Mouse (Mus musculus): Measurements from ENCODE around the gene Vwf. TPM values are rescaled to one million over a fixed set of nuclear protein-coding genes. Genes with fewer than 3 reads are reported as not detected.
A peak's percentile ranks its signal among the peaks of the same experiment; 100 is the strongest.

The Vwf gene
- polyA plus RNA-seq, 2 experiments from 2014 or later = 0.20 TPM; not detected in 1

- ATAC-seq = no peak
These were observed 1.8 kb downstream of the Vwf start for GRCm38 (mm10) chr6:125548406-125548805.

GRCm38 (mm10) chr6:125550172-125550571, 3.6 kb downstream of the Vwf start:
- no peak for ATAC-seq

- no peak for ATAC-seq
These were observed 6.2 kb downstream of the Vwf start for GRCm38 (mm10) chr6:125552760-125553159.

GRCm38 (mm10) chr6:125553551-125553950, 7.0 kb downstream of the Vwf start:
- no peak for ATAC-seq

- ATAC-seq = no peak
These were observed 12.3 kb downstream of the Vwf start for GRCm38 (mm10) chr6:125558831-125559230.

- no peak for ATAC-seq
These were observed 14.5 kb downstream of the Vwf start for GRCm38 (mm10) chr6:125561031-125561430.

- ATAC-seq = no peak
These were observed 14.9 kb downstream of the Vwf start for GRCm38 (mm10) chr6:125561521-125561920.

GRCm38 (mm10) chr6:125564812-125565281, 18.3 kb downstream of the Vwf start:
- no peak for ATAC-seq

- ATAC-seq = no peak
These were observed 18.8 kb downstream of the Vwf start for GRCm38 (mm10) chr6:125565326-125565725.

GRCm38 (mm10) chr6:125566656-125567055, 20.1 kb downstream of the Vwf start:
- no peak for ATAC-seq

- ATAC-seq = no peak
These were observed 21.8 kb downstream of the Vwf start for GRCm38 (mm10) chr6:125568381-125568780.

- peak; percentile 50 for ATAC-seq
These were observed 26.0 kb downstream of the Vwf start for GRCm38 (mm10) chr6:125572291-125573188.

- peak; percentile 100 for ATAC-seq
These were observed 26.8 kb downstream of the Vwf start for GRCm38 (mm10) chr6:125573189-125573928.

GRCm38 (mm10) chr6:125575080-125575479, 28.5 kb downstream of the Vwf start:
- no peak for ATAC-seq

GRCm38 (mm10) chr6:125577301-125577700, 30.7 kb downstream of the Vwf start:
- ATAC-seq = no peak

- no peak for ATAC-seq
These were observed 31.5 kb downstream of the Vwf start for GRCm38 (mm10) chr6:125577882-125578646.

- no peak for ATAC-seq
These were observed 32.1 kb downstream of the Vwf start for GRCm38 (mm10) chr6:125578647-125579011.

GRCm38 (mm10) chr6:125579864-125580263, 33.3 kb downstream of the Vwf start:
- ATAC-seq = no peak

- no peak for ATAC-seq
These were observed 37.1 kb downstream of the Vwf start for GRCm38 (mm10) chr6:125583666-125584065.

- ATAC-seq = no peak
These were observed 37.7 kb downstream of the Vwf start for GRCm38 (mm10) chr6:125584266-125584665.

GRCm38 (mm10) chr6:125585579-125585978, 39.0 kb downstream of the Vwf start:
- ATAC-seq = no peak

GRCm38 (mm10) chr6:125586042-125586566, 39.5 kb downstream of the Vwf start:
- ATAC-seq = no peak

- no peak for ATAC-seq
These were observed 41.7 kb downstream of the Vwf start for GRCm38 (mm10) chr6:125588241-125588640.
